In genomic region chr8:4275275-4276110, GRCm38 (mm10) we compare ENCODE assay signal across 8 mouse cellular contexts. TPM values are rescaled to one million over a fixed set of nuclear protein-coding genes. Genes with fewer than 3 reads are reported as not detected.
A peak's percentile ranks its signal among the peaks of the same experiment; 100 is the strongest.
DNase-seq lines count a peak whose midpoint lies in the region; ATAC-seq and TF ChIP-seq lines count a peak whose summit lies in the region.

Timm44 (minus strand) TSS chr8:4275913.

- H3K4me3 ChIP-seq in embryonic facial prominence, embryonic 13.5 days = peak within 1 kb of the TSS; percentile 76
- H3K4me3 ChIP-seq in kidney, adult 2 months (ENCODE audit: insufficient read depth, low read depth, low read length) = peak within 1 kb of the TSS; percentile 88
- H3K4me3 ChIP-seq in limb, embryonic 12.5 days (replicated peaks) = peak within 1 kb of the TSS; percentile 78
- peak within 1 kb of the TSS; percentile 72 for H3K4me3 ChIP-seq in midbrain, embryonic 15.5 days
- H3K4me3 ChIP-seq in spleen, adult 2 months (ENCODE audit: extremely low read depth, insufficient read depth, insufficient read length) = peak within 1 kb of the TSS; percentile 74

- ATAC-seq in embryonic facial prominence, embryonic 13.5 days (ENCODE audit: insufficient number of reproducible peaks, insufficient read depth, low FRiP score, low TSS enrichment, low read depth) = peak; percentile 93
- ATAC-seq in limb, embryonic 12.5 days (ENCODE audit: insufficient number of reproducible peaks, insufficient read depth, low FRiP score, low TSS enrichment, low read depth) = peak; percentile 95
- peak; percentile 98 for ATAC-seq in midbrain, embryonic 15.5 days (replicated peaks)

- peak within 1 kb of the TSS; percentile 84 for H3K9ac ChIP-seq in embryonic facial prominence, embryonic 13.5 days
- H3K9ac ChIP-seq in limb, embryonic 12.5 days (replicated peaks) = peak within 1 kb of the TSS; percentile 75
- H3K9ac ChIP-seq in midbrain, embryonic 15.5 days = peak within 1 kb of the TSS; percentile 67

- TF ChIP-seq CTCF in kidney, adult 2 months (conservative IDR thresholded peaks at IDR 0.05; ENCODE audit: insufficient read depth, insufficient read length, low read depth, low read length) = no peak
- TF ChIP-seq CTCF in spleen, adult 2 months (IDR thresholded peaks at IDR 0.05; ENCODE audit: extremely low read depth, insufficient read depth, insufficient read length, insufficient replicate concordance) = no peak

- H3K36me3 ChIP-seq in embryonic facial prominence, embryonic 13.5 days = peaks cover 31% of the 10 kb centered on the region
- H3K36me3 ChIP-seq in kidney, adult 2 months (ENCODE audit: control insufficient read depth, insufficient read depth, low read length) = no peaks in the 10 kb centered on the region; the same call in 1 of the 2 replicates
- peaks cover 34% of the 10 kb centered on the region for H3K36me3 ChIP-seq in limb, embryonic 12.5 days
- H3K36me3 ChIP-seq in midbrain, embryonic 15.5 days (replicated peaks) = 0 out of 2 replicates have a peak, but pooled peaks cover 6% of the 10 kb centered on the region
- peaks cover 5% of the 10 kb centered on the region; the same call in 1 of the 2 replicates for H3K36me3 ChIP-seq in spleen, adult 2 months (ENCODE audit: control insufficient read depth, insufficient read depth, low read length)

- under 1% methylated on average over 39 of the region's 39 CpGs for WGBS in embryonic facial prominence, embryonic 13.5 days
- under 1% methylated on average over 39 of the region's 39 CpGs for whole genome bisulfite sequencing in kidney, adult 2 months
- under 1% methylated on average over 39 of the region's 39 CpGs for WGBS in limb, embryonic 12.5 days
- WGBS in midbrain, embryonic 15.5 days = under 1% methylated on average over 39 of the region's 39 CpGs
- under 1% methylated on average over 39 of the region's 39 CpGs for WGBS in spleen, adult 2 months

- peaks cover 6% of the 10 kb centered on the region for H3K4me1 ChIP-seq in embryonic facial prominence, embryonic 13.5 days
- peaks cover 9% of the 10 kb centered on the region; the same call in 1 of the 2 replicates for H3K4me1 ChIP-seq in kidney, adult 2 months (ENCODE audit: control insufficient read depth, insufficient read depth, low read length)
- H3K4me1 ChIP-seq in limb, embryonic 12.5 days (replicated peaks) = peaks cover 8% of the 10 kb centered on the region
- H3K4me1 ChIP-seq in midbrain, embryonic 15.5 days = peaks cover 15% of the 10 kb centered on the region
- peaks cover 4% of the 10 kb centered on the region; the same call in 1 of the 2 replicates for H3K4me1 ChIP-seq in spleen, adult 2 months (ENCODE audit: control insufficient read depth, insufficient read depth, insufficient read length)

- H3K27me3 ChIP-seq in embryonic facial prominence, embryonic 13.5 days = no peaks in the 10 kb centered on the region
- no peaks in the 10 kb centered on the region for H3K27me3 ChIP-seq in kidney, adult 2 months (replicated peaks; ENCODE audit: control insufficient read depth, insufficient read depth, low read length)
- H3K27me3 ChIP-seq in limb, embryonic 12.5 days = no peaks in the 10 kb centered on the region
- H3K27me3 ChIP-seq in midbrain, embryonic 15.5 days (replicated peaks) = no peaks in the 10 kb centered on the region
- H3K27me3 ChIP-seq in spleen, adult 2 months (ENCODE audit: control insufficient read depth, insufficient read depth, low read length) = no peaks in the 10 kb centered on the region

- H3K9me3 ChIP-seq in embryonic facial prominence, embryonic 13.5 days = no peaks in the 10 kb centered on the region
- H3K9me3 ChIP-seq in limb, embryonic 12.5 days = no peaks in the 10 kb centered on the region
- H3K9me3 ChIP-seq in midbrain, embryonic 15.5 days = no peaks in the 10 kb centered on the region

- H3K27ac ChIP-seq in embryonic facial prominence, embryonic 13.5 days = peak within 1 kb of the TSS; percentile 63
- H3K27ac ChIP-seq in kidney, adult 2 months (ENCODE audit: insufficient read depth, low read depth, low read length) = peak within 1 kb of the TSS; percentile 48
- peak within 1 kb of the TSS; percentile 56; the same call in 1 of the 2 replicates for H3K27ac ChIP-seq in limb, embryonic 12.5 days
- H3K27ac ChIP-seq in midbrain, embryonic 15.5 days = peak within 1 kb of the TSS; percentile 83
- H3K27ac ChIP-seq in spleen, adult 2 months (ENCODE audit: insufficient read depth, low read length) = peak within 1 kb of the TSS; percentile 61

- DNase-seq in 3134 (ENCODE audit: extremely low read depth, insufficient read length, low spot score) = peak; percentile 96
- DNase-seq in adrenal gland, postnatal 36 days = peak; percentile 97 to 98
- DNase-seq in heart, adult 18-20 months = peak; percentile 97
- DNase-seq in kidney, adult 2 months = peak; percentile 98
- peak; percentile 81 to 93 for DNase-seq in spleen, adult 2 months (ENCODE audit: low read depth in 1 of 2, low spot score in 2 of 2)

- TF ChIP-seq POLR2A in kidney, adult 2 months (IDR thresholded peaks at IDR 0.05; ENCODE audit: low read depth, low read length) = peak; percentile 6
- peak; percentile 58 for TF ChIP-seq POLR2A in spleen, adult 2 months (IDR thresholded peaks at IDR 0.05; ENCODE audit: low read depth, low read length)

- peak within 1 kb of the TSS; percentile 68 for H3K4me2 ChIP-seq in embryonic facial prominence, embryonic 13.5 days
- H3K4me2 ChIP-seq in limb, embryonic 12.5 days = peak within 1 kb of the TSS; percentile 66
- H3K4me2 ChIP-seq in midbrain, embryonic 15.5 days = peak within 1 kb of the TSS; percentile 85

RNA-seq across cellular contexts. Expression of gene Timm44, which starts in this region (rescaled TPM):
- 10 to 100 TPM; 93.2 to 96.9 TPM for total RNA-seq in adrenal gland, postnatal 36 days (2021)
- 65.7 and 67.6 TPM in 2 replicates for polyA plus RNA-seq in embryonic facial prominence, embryonic 13.5 days (2015; fragmentation: Nextera tagmentation; extraction: Ambion mirVana)
- total RNA-seq in heart, adult 18-20 months (2021) = 100 to 1,000 TPM; 102 to 106 TPM
- polyA plus RNA-seq in kidney, adult 2 months (2012; rRNA removed) = 88.1 and 91.9 TPM in 2 replicates
- 66.7 and 72.8 TPM in 2 replicates for polyA plus RNA-seq in limb, embryonic 12.5 days (2016; fragmentation: Nextera tagmentation; extraction: Ambion mirVana)
- polyA plus RNA-seq in midbrain, embryonic 15.5 days (2015; fragmentation: Nextera tagmentation; extraction: Ambion mirVana) = 46.7 and 48.2 TPM in 2 replicates
- 42.1 and 42.8 TPM in 2 replicates for polyA plus RNA-seq in spleen, adult 2 months (2012; rRNA removed)

Comparison
In these comparisons a context has a peak if more than half of its experiments do, and no peak if none do; other contexts are left out.
1. Peak in every context shown above with its lines: DNase-seq, ATAC-seq, H3K4me3 ChIP-seq and H3K27ac ChIP-seq.